Mouse (Mus musculus) megakaryocyte, embryonic 14.5 days (primary cell): ENCODE measurements at regions not wholly inside any gene's neighbourhood (a gene's known extent, or its start where the extent isn't known, plus 50 kb on each side); places are given as distances from the start of the nearest gene placed in this dataset.

Source experiments
- H3K27me3 ChIP-seq: replicated peaks from 2 replicates; pipeline ENCODE3; 2012; ENCODE audit warnings: inconsistent platforms
- H3K36me3 ChIP-seq: replicated peaks from 2 replicates; pipeline ENCODE3; 2012; ENCODE audit warnings: low read length, inconsistent platforms, mixed read lengths
- H3K4me1 ChIP-seq: 2 replicates; pipeline ENCODE4 v1.6.1; 2012; ENCODE audit warnings: inconsistent platforms
- H3K4me3 ChIP-seq: replicated peaks from 2 replicates; pipeline ENCODE3; 2012; ENCODE audit warnings: moderate library complexity, mild to moderate bottlenecking, inconsistent platforms
- H3K9me3 ChIP-seq: 2 replicates; pipeline ENCODE4 v1.6.1; 2012; ENCODE audit warnings: inconsistent platforms
- FLI1 ChIP-seq: IDR thresholded peaks from 2 replicates; pipeline ENCODE4 v1.6.1; 2012; ENCODE audit warnings: low read length, inconsistent platforms, mixed read lengths
- GATA1 ChIP-seq: IDR thresholded peaks from 3 replicates; pipeline ENCODE4 v1.6.1; 2012; ENCODE audit warnings: mixed read lengths, low read length, inconsistent platforms, borderline replicate concordance

GRCm38 (mm10) chr2:179332872-179333489 lies 109.2 kb upstream of the Cdh4 start:
- H3K4me3 ChIP-seq = no peak overlapping the region
- H3K4me1 ChIP-seq = no peaks in the 10 kb centered on the region
- H3K36me3 ChIP-seq = no peaks in the 10 kb centered on the region
- no peaks in the 10 kb centered on the region for H3K27me3 ChIP-seq
- H3K9me3 ChIP-seq = peaks cover 63% of the 10 kb centered on the region
- TF ChIP-seq GATA1 (no peak), FLI1 (no peak)

GRCm38 (mm10) chr2:179333587-179333986 lies 108.6 kb upstream of the Cdh4 start:
- TF ChIP-seq FLI1 = no peak
- no peak for TF ChIP-seq GATA1
- no peaks in the 10 kb centered on the region for H3K36me3 ChIP-seq
- no peak overlapping the region for H3K4me3 ChIP-seq
- no peaks in the 10 kb centered on the region for H3K4me1 ChIP-seq
- no peaks in the 10 kb centered on the region for H3K27me3 ChIP-seq
- peaks cover 63% of the 10 kb centered on the region for H3K9me3 ChIP-seq

GRCm38 (mm10) chr2:179336235-179336634 lies 106.0 kb upstream of the Cdh4 start:
- no peaks in the 10 kb centered on the region for H3K27me3 ChIP-seq
- H3K9me3 ChIP-seq = peaks cover 79% of the 10 kb centered on the region
- no peak overlapping the region for H3K4me3 ChIP-seq
- no peaks in the 10 kb centered on the region for H3K36me3 ChIP-seq
- no peaks in the 10 kb centered on the region for H3K4me1 ChIP-seq
- TF ChIP-seq FLI1 = no peak
- TF ChIP-seq GATA1 = no peak

GRCm38 (mm10) chr2:179352676-179353075 lies 89.6 kb upstream of the Cdh4 start:
- Histone ChIP-seq H3K36me3 (no peaks in the 10 kb centered on the region), H3K4me3 (no peak overlapping the region), H3K27me3 (no peaks in the 10 kb centered on the region), H3K4me1 (no peaks in the 10 kb centered on the region), H3K9me3 (peaks cover 57% of the 10 kb centered on the region)
- no peak for TF ChIP-seq GATA1
- no peak for TF ChIP-seq FLI1

- Histone ChIP-seq H3K27me3 (no peaks in the 10 kb centered on the region), H3K4me1 (no peaks in the 10 kb centered on the region), H3K36me3 (no peaks in the 10 kb centered on the region), H3K9me3 (peaks cover 57% of the 10 kb centered on the region), H3K4me3 (no peak overlapping the region)
- no peak for TF ChIP-seq FLI1
- TF ChIP-seq GATA1 = no peak
These were observed 87.4 kb upstream of the Cdh4 start for GRCm38 (mm10) chr2:179354866-179355265.

GRCm38 (mm10) chr2:179370882-179371546 lies 71.2 kb upstream of the Cdh4 start:
- no peaks in the 10 kb centered on the region for H3K27me3 ChIP-seq
- H3K36me3 ChIP-seq = no peaks in the 10 kb centered on the region
- H3K4me1 ChIP-seq = no peaks in the 10 kb centered on the region
- peaks cover 78% of the 10 kb centered on the region for H3K9me3 ChIP-seq
- no peak for TF ChIP-seq FLI1
- no peak for TF ChIP-seq GATA1
- H3K4me3 ChIP-seq = no peak overlapping the region

GRCm38 (mm10) chr2:179371553-179371952 lies 70.7 kb upstream of the Cdh4 start:
- Histone ChIP-seq H3K4me3 (no peak overlapping the region), H3K4me1 (no peaks in the 10 kb centered on the region), H3K9me3 (peaks cover 76% of the 10 kb centered on the region), H3K27me3 (no peaks in the 10 kb centered on the region), H3K36me3 (no peaks in the 10 kb centered on the region)
- TF ChIP-seq GATA1 (no peak), FLI1 (no peak)

GRCm38 (mm10) chr2:179379691-179380443 lies 62.4 kb upstream of the Cdh4 start:
- no peaks in the 10 kb centered on the region for H3K27me3 ChIP-seq
- peaks cover 82% of the 10 kb centered on the region for H3K9me3 ChIP-seq
- TF ChIP-seq GATA1 (no peak), FLI1 (no peak)
- H3K36me3 ChIP-seq = no peaks in the 10 kb centered on the region
- no peak overlapping the region for H3K4me3 ChIP-seq
- H3K4me1 ChIP-seq = no peaks in the 10 kb centered on the region

GRCm38 (mm10) chr2:179380444-179380705 lies 61.9 kb upstream of the Cdh4 start:
- Histone ChIP-seq H3K9me3 (peaks cover 81% of the 10 kb centered on the region), H3K4me1 (no peaks in the 10 kb centered on the region), H3K36me3 (no peaks in the 10 kb centered on the region), H3K27me3 (no peaks in the 10 kb centered on the region), H3K4me3 (no peak overlapping the region)
- no peak for TF ChIP-seq GATA1
- TF ChIP-seq FLI1 = no peak

- H3K27me3 ChIP-seq = no peaks in the 10 kb centered on the region
- no peak overlapping the region for H3K4me3 ChIP-seq
- H3K9me3 ChIP-seq = peaks cover 82% of the 10 kb centered on the region
- no peaks in the 10 kb centered on the region for H3K4me1 ChIP-seq
- H3K36me3 ChIP-seq = no peaks in the 10 kb centered on the region
- TF ChIP-seq FLI1 (no peak), GATA1 (no peak)
These were observed 60.3 kb upstream of the Cdh4 start for GRCm38 (mm10) chr2:179381916-179382315.
